Mouse (Mus musculus) CH12.LX (cell line): ENCODE measurements around the gene Nfia.

ENCODE experiments used
- CHD1 ChIP-seq: IDR thresholded peaks from 2 replicates; pipeline ENCODE4 v1.6.1; 2012; ENCODE audit warnings: low read depth, low read length, improper control_type of control experiment, inconsistent platforms
- GABPA ChIP-seq: IDR thresholded peaks from 2 replicates; pipeline ENCODE4 v1.6.1; 2012; ENCODE audit warnings: low read depth, low read length, improper control_type of control experiment, inconsistent platforms; ENCODE audit not compliant: insufficient replicate concordance
- NRF1 ChIP-seq: IDR thresholded peaks from 2 replicates; pipeline ENCODE4 v1.6.1; 2014; ENCODE audit warnings: low read depth, mild to moderate bottlenecking, inconsistent platforms, low read length, improper control_type of control experiment, moderate library complexity
- SMC3 ChIP-seq: IDR thresholded peaks from 2 replicates; pipeline ENCODE4 v1.6.1; 2011; ENCODE audit warnings: low read depth, low read length, improper control_type of control experiment

GRCm38 (mm10) chr4:97914761-97915160 lies 142.2 kb downstream of the Nfia start:
- no peak for TF ChIP-seq NRF1
- no peak for TF ChIP-seq GABPA
- TF ChIP-seq CHD1: no peak
- no peak for TF ChIP-seq SMC3
